Mouse (Mus musculus): ENCODE measurements at regions not wholly inside any gene's neighbourhood (a gene's known extent, or its start where the extent isn't known, plus 50 kb on each side); places are given as distances from the start of the nearest gene placed in this dataset.

GRCm38 (mm10) chr10:117440225-117440976, 60.6 kb upstream of the Cpsf6 start:
- H3K4me1 ChIP-seq: peaks cover 14% of the 10 kb centered on the region
- ATAC-seq (ENCODE audit: insufficient number of reproducible peaks, low FRiP score, low TSS enrichment, low read depth): no peak
- H3K4me2 ChIP-seq (replicated peaks): no peak overlapping the region
- H3K27ac ChIP-seq (replicated peaks): no peak overlapping the region
- H3K4me3 ChIP-seq (replicated peaks): no peak overlapping the region
- peaks cover 7% of the 10 kb centered on the region; the same call in 1 of the 2 replicates for H3K27me3 ChIP-seq
- H3K9me3 ChIP-seq (replicated peaks): no peaks in the 10 kb centered on the region
- H3K36me3 ChIP-seq: no peaks in the 10 kb centered on the region
- 87% methylated on average over 9 of the region's 9 CpGs for WGBS
- no peak overlapping the region for H3K9ac ChIP-seq

DNA sequence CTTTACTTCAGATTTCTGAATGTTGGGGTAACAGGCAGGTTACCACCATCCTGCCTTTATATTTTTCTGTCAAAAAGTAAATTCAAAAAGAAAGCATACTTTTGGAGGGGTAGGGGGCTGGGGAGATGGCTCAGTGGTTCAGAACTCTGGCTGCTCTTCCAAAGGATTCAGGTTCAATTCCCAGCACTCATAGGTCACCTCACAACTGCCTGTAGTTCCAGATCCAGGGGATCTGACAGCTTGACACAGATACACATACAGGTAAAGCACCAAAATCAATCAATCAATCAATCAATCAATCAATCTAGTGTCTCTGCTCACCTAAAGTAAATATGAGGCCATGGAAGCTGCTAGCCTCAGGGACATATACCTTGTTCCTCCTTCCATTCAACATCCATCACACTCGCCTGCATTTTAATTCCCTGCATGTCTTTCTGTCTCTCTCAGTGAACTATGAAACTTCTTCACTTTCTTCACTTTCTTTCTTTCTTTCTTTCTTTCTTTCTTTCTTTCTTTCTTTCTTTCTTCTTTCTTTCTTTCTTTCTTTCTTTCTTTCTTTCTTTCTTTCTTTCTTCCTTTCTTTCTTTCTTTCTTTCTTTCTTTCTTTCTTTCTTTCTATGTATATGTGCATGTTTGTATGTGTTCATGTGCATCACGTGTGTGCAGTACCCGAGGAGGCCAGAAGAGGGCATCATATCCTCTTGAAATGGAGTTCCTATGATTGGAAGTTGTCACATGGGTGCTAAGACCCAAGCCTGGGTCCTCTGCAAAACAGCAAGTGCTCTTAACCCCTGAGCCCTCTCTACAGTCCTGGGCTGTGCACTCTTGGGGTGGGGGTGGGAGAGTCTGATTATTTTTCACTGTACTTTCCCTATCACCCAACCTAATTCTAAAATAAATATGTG, 59.6 kb upstream of the Cpsf6 start:
- peaks cover 18% of the 10 kb centered on the region for H3K4me1 ChIP-seq
- no peak for ATAC-seq (ENCODE audit: insufficient number of reproducible peaks, low FRiP score, low TSS enrichment, low read depth)
- peaks cover 7% of the 10 kb centered on the region; the same call in 1 of the 2 replicates for H3K27me3 ChIP-seq
- H3K4me3 ChIP-seq (replicated peaks): no peak overlapping the region
- 85% methylated on average over 3 of the region's 3 CpGs for WGBS
- no peak overlapping the region for H3K9ac ChIP-seq
- no peak overlapping the region for H3K4me2 ChIP-seq (replicated peaks)
- H3K36me3 ChIP-seq: no peaks in the 10 kb centered on the region
- H3K27ac ChIP-seq (replicated peaks): no peak overlapping the region
- H3K9me3 ChIP-seq (replicated peaks): no peaks in the 10 kb centered on the region

DNA sequence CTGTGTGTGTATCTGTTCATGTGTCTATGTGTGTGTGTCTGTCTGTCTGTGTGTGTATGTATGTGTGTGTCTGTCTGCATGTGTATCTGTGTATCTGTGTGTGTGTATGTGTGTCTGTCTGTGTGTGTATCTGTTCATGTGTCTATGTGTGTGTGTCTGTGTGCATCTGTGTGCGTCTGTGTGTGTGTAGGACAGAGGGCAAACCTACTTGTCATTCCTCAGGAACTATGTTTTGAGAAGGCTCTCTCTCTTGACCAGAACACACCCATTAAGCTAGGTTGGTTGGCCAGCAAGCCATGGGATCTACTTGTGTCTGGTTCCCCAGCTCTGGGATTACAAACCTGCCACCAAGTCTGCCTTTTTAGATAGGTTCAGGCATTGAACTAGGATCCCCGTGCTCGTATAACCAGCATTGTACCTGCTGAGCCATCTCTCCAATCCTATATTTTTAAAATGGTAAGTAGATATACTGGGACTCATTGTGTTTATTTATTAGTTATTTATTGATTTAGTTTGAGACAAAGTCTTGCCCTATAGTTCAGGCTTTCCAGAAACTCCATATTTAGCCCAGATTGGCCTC, 58.9 kb upstream of the Cpsf6 start:
- H3K36me3 ChIP-seq: no peaks in the 10 kb centered on the region
- WGBS: 96% methylated on average over 3 of the region's 3 CpGs
- ATAC-seq (ENCODE audit: insufficient number of reproducible peaks, low FRiP score, low TSS enrichment, low read depth): no peak

GRCm38 (mm10) chr10:117437970-117438369, 58.2 kb upstream of the Cpsf6 start:
- H3K9me3 ChIP-seq (replicated peaks): no peaks in the 10 kb centered on the region
- no peak overlapping the region for H3K9ac ChIP-seq
- no peak for ATAC-seq (ENCODE audit: insufficient number of reproducible peaks, low FRiP score, low TSS enrichment, low read depth)
- no peaks in the 10 kb centered on the region for H3K36me3 ChIP-seq
- peaks cover 9% of the 10 kb centered on the region; the same call in 1 of the 2 replicates for H3K27me3 ChIP-seq
- no peak overlapping the region for H3K4me3 ChIP-seq (replicated peaks)
- whole genome bisulfite sequencing: 89% methylated on average over 2 of the region's 2 CpGs
- H3K4me2 ChIP-seq (replicated peaks): no peak overlapping the region
- peaks cover 18% of the 10 kb centered on the region for H3K4me1 ChIP-seq
- H3K27ac ChIP-seq (replicated peaks): no peak overlapping the region

More for the DNA sequence above, 58.9 kb upstream of the Cpsf6 start:
- no peak overlapping the region for H3K4me2 ChIP-seq (replicated peaks)
- H3K9ac ChIP-seq: no peak overlapping the region
- peaks cover 18% of the 10 kb centered on the region for H3K4me1 ChIP-seq
- no peak overlapping the region for H3K4me3 ChIP-seq (replicated peaks)
- no peak overlapping the region for H3K27ac ChIP-seq (replicated peaks)
- H3K27me3 ChIP-seq: peaks cover 9% of the 10 kb centered on the region; the same call in 1 of the 2 replicates
- no peaks in the 10 kb centered on the region for H3K9me3 ChIP-seq (replicated peaks)

- no peak overlapping the region for H3K27ac ChIP-seq (replicated peaks)
- H3K36me3 ChIP-seq: no peaks in the 10 kb centered on the region
- H3K27me3 ChIP-seq: peaks cover 9% of the 10 kb centered on the region; the same call in 1 of the 2 replicates
- 38% methylated on average over 27 of the region's 27 CpGs for WGBS
- no peak overlapping the region for H3K4me3 ChIP-seq (replicated peaks)
- peaks cover 25% of the 10 kb centered on the region for H3K4me1 ChIP-seq
- 0 out of 2 replicates have a peak overlapping the region, but pooled peaks have one; percentile 25 for H3K4me2 ChIP-seq (replicated peaks)
- H3K9me3 ChIP-seq (replicated peaks): no peaks in the 10 kb centered on the region
- no peak for ATAC-seq (ENCODE audit: insufficient number of reproducible peaks, low FRiP score, low TSS enrichment, low read depth)
- no peak overlapping the region for H3K9ac ChIP-seq
These were observed 57.3 kb upstream of the Cpsf6 start for GRCm38 (mm10) chr10:117436875-117437715.

GRCm38 (mm10) chr10:117436308-117436874, 56.6 kb upstream of the Cpsf6 start:
- no peaks in the 10 kb centered on the region for H3K9me3 ChIP-seq (replicated peaks)
- no peak overlapping the region for H3K4me3 ChIP-seq (replicated peaks)
- H3K27ac ChIP-seq (replicated peaks): no peak overlapping the region
- no peak overlapping the region for H3K4me2 ChIP-seq (replicated peaks)
- no peaks in the 10 kb centered on the region for H3K36me3 ChIP-seq
- H3K4me1 ChIP-seq: peaks cover 26% of the 10 kb centered on the region
- 63% methylated on average over 8 of the region's 8 CpGs for WGBS
- H3K9ac ChIP-seq: no peak overlapping the region
- peaks cover 9% of the 10 kb centered on the region; the same call in 1 of the 2 replicates for H3K27me3 ChIP-seq
- ATAC-seq (ENCODE audit: insufficient number of reproducible peaks, low FRiP score, low TSS enrichment, low read depth): no peak

GRCm38 (mm10) chr10:117435734-117436121, 55.9 kb upstream of the Cpsf6 start:
- ATAC-seq (ENCODE audit: insufficient number of reproducible peaks, low FRiP score, low TSS enrichment, low read depth): no peak
- WGBS: 36% methylated on average over 12 of the region's 12 CpGs

DNA sequence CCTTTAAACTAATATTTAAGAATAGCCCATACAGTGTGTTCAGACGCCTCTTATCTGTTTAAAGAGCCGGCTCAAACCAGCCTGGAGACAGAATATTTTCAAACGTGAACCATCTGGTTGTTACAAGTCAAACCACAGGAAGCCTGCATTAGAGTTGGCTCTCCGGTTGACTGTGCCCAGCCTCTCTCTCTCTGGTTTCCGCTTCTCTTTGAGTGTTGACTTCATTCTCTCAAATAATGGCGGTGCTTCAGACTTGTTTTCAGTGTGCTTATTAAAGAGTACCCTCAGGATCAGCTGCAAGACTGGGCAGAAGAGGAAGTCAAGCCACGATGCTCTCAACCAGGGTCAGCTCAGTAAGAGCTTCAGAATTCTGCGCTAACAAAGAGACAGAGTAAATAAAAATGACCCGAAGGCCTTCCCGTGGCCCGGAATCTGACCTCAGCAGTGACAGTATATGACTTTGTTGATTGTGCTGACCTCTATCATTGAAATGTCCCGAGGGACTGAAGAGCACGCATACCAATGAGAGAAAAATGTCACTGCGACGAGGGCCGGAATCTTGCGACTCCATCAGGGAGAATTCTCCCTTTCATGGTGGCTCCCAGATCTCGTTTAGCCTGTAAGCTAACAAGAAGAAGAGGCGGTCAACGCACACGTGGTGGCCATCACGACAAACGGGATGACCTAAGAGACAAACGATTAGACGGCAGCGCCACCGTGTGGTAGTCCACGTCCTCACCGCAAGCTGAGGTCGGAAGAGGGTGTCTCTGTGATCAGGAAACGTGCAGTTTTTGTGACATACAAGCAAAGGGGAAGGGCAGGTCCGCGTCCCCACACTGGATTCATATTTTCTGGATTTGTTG, 55.3 kb upstream of the Cpsf6 start:
- H3K27me3 ChIP-seq: peaks cover 9% of the 10 kb centered on the region; the same call in 1 of the 2 replicates
- no peak overlapping the region for H3K9ac ChIP-seq
- peak overlapping the region; percentile 37 for H3K4me3 ChIP-seq (replicated peaks)
- no peaks in the 10 kb centered on the region for H3K9me3 ChIP-seq (replicated peaks)
- no peak overlapping the region for H3K27ac ChIP-seq (replicated peaks)
- 7% methylated on average over 33 of the region's 33 CpGs for WGBS
- peak overlapping the region; percentile 76 for H3K4me2 ChIP-seq (replicated peaks)
- ATAC-seq (ENCODE audit: insufficient number of reproducible peaks, low FRiP score, low TSS enrichment, low read depth): peak; percentile 64; the same call in 1 of the 2 replicates
- peaks cover 22% of the 10 kb centered on the region for H3K4me1 ChIP-seq
- no peaks in the 10 kb centered on the region for H3K36me3 ChIP-seq

More at GRCm38 (mm10) chr10:117435734-117436121, 55.9 kb upstream of the Cpsf6 start:
- Histone ChIP-seq H3K27ac (replicated peaks) (no peak overlapping the region), H3K9me3 (replicated peaks) (no peaks in the 10 kb centered on the region), H3K9ac (no peak overlapping the region), H3K4me1 (peaks cover 22% of the 10 kb centered on the region), H3K4me2 (replicated peaks) (peak overlapping the region; percentile 76), H3K4me3 (replicated peaks) (peak overlapping the region; percentile 37), H3K27me3 (peaks cover 9% of the 10 kb centered on the region; the same call in 1 of the 2 replicates), H3K36me3 (no peaks in the 10 kb centered on the region)

GRCm38 (mm10) chr10:117434293-117434842, 54.6 kb upstream of the Cpsf6 start:
- Histone ChIP-seq H3K9me3 (replicated peaks) (no peaks in the 10 kb centered on the region), H3K27ac (replicated peaks) (no peak overlapping the region), H3K4me1 (peaks cover 22% of the 10 kb centered on the region), H3K36me3 (no peaks in the 10 kb centered on the region), H3K27me3 (peaks cover 9% of the 10 kb centered on the region; the same call in 1 of the 2 replicates), H3K4me3 (replicated peaks) (no peak overlapping the region), H3K4me2 (replicated peaks) (no peak overlapping the region), H3K9ac (no peak overlapping the region)
- 92% methylated on average over 8 of the region's 8 CpGs for WGBS
- ATAC-seq (ENCODE audit: insufficient number of reproducible peaks, low FRiP score, low TSS enrichment, low read depth): no peak
